Mouse (Mus musculus) limb, embryonic 10.5 days (tissue): Measurements from ENCODE around the gene Krtap4-7. TPM values are rescaled to one million over a fixed set of nuclear protein-coding genes. Genes with fewer than 3 reads are reported as not detected.
"Not testable (repeated sequence)": the region's sequence is repeated elsewhere in the genome, so short reads cannot be mapped to it uniquely, and the experiment has no call there.

Experiments used
- DNase-seq: peaks from one replicate; pipeline ENCODE4 v3.0.0-alpha.2; 2017; ENCODE audit warnings: low spot score
- H3K27ac ChIP-seq: fragments of 300-500 bp; sonication (generic); 2 replicates; pipeline ENCODE4 v1.5.1; 2016; ENCODE audit warnings: mild to moderate bottlenecking
- H3K27me3 ChIP-seq: fragments of 300-500 bp; sonication (generic); 2 replicates; pipeline ENCODE4 v1.6.1; 2016; ENCODE audit warnings: low read depth, mild to moderate bottlenecking; ENCODE audit not compliant: poor library complexity, severe bottlenecking
- H3K36me3 ChIP-seq: fragments of 300-500 bp; sonication (generic); 2 replicates; pipeline ENCODE4 v1.6.1; 2016; ENCODE audit warnings: mild to moderate bottlenecking, moderate library complexity
- H3K4me1 ChIP-seq: fragments of 300-500 bp; sonication (generic); 2 replicates; pipeline ENCODE4 v1.6.1; 2016
- H3K4me3 ChIP-seq: fragments of 300-500 bp; sonication (generic); 2 replicates; pipeline ENCODE4 v1.5.1; 2016; ENCODE audit warnings: mild to moderate bottlenecking, moderate library complexity
- H3K9me3 ChIP-seq: fragments of 300-500 bp; sonication (generic); replicated peaks from 2 replicates; pipeline ENCODE4 v1.6.1; 2016; ENCODE audit warnings: mild to moderate bottlenecking
- WGBS: fragments of 180-500 bp; shearing (Covaris S2); methylation state at CpG from one replicate; pipeline ENCODE4 v1.1.7; 2016; 5-methylcytosine and 5-hydroxymethylcytosine counted together
- polyA plus RNA-seq: library from polyadenylated mRNA; unstranded; fragments of >200 nt; fragmentation: Nextera tagmentation; extraction: Ambion mirVana; gene quantifications from 2 replicates; pipeline ENCODE4 v1.2.1, GENCODE M21; 2016

Gene Krtap4-7
- polyA plus RNA-seq = not detected in 2 replicates

DNA sequence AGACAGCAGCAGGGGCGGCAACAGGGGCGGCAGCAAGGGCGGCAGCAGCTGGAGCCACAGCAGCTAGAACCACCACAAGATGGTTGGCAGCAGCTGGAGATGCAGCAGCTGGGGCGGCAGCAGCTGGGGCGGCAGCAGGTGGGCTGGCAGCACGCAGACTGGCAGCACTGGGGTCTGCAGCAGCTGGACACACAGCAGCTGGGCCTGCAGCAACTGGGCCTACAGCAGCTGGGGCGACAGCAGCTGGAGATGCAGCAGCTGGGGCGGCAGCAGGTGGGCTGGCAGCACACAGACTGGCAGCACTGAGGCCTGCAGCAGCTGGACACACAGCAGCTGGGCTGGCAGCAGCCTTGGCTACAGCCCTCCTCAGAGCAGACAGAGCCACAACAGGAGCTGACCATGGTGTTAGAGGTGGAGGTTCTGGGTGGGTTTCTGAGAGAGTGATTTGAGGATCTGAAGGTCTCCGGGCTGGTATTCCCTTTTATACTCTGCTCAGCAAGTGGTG is at the start of gene Krtap4-7:
Gene Krtap4-7, minus strand, starts transcription at position 455 of the 505 bp plus-strand sequence.
- H3K36me3 ChIP-seq, H3K4me1 ChIP-seq, DNase-seq, H3K9me3 ChIP-seq, H3K27me3 ChIP-seq, H3K27ac ChIP-seq, H3K4me3 ChIP-seq: not testable (repeated sequence)
- 79% methylated on average over 9 of the region's 9 CpGs for WGBS

DNA sequence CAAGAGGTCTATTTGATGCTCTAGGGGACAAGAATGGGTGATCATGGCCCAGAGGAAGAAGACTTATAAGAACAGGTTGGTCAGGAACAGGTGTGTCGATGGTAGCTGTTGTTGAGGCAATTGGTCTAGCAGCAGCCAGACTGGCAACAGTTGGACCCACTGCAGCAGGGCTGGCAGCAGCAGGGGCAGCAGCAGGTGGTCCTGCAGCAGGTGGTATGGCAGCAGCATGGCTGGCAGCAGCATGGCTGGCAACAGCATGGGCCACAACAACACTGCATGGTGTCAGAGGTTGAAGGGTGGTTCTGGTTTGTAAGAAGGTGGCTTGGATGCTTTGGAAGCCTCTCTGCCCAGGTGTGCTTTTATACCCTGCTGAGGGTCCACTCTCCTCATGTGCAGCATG is 46.6 kb upstream of the Krtap4-7 start, which contains the start of gene Gm14190:
Gene Gm14190, minus strand, starts transcription at position 278 of the 400 bp plus-strand sequence.
- H3K4me3 ChIP-seq = no peak within 1 kb of the TSS
- no peaks in the 10 kb centered on the region for H3K4me1 ChIP-seq
- no peak within 1 kb of the TSS for H3K27ac ChIP-seq
- no peaks in the 10 kb centered on the region for H3K9me3 ChIP-seq
- WGBS = 80% methylated on average over 1 of the region's 1 CpGs
- no peak for DNase-seq
- no peaks in the 10 kb centered on the region for H3K36me3 ChIP-seq
- H3K27me3 ChIP-seq = no peaks in the 10 kb centered on the region

DNA sequence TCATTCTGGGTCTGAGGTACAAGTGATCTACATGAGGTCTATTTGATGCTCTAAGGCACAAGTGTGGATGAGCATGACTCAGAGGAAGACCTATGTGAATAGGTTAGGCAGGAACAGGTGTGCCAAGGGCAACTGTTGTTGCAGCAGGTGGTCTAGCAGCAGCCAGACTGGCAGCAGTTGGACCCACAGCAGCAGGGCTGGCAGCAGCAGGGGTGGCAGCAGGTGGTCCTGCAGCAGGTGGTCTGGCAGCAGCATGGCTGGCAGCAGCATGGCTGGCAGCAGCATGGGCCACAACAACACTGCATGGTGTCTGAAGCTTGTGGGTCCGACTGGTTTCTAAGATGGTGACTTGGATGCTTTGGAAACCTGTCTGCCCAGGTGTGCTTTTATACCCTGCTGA is 41.3 kb upstream of the Krtap4-7 start:
- not testable (repeated sequence) for H3K36me3 ChIP-seq, DNase-seq, H3K4me3 ChIP-seq, H3K4me1 ChIP-seq, H3K9me3 ChIP-seq, H3K27me3 ChIP-seq, H3K27ac ChIP-seq
- WGBS = 69% methylated on average over 1 of the region's 1 CpGs

DNA sequence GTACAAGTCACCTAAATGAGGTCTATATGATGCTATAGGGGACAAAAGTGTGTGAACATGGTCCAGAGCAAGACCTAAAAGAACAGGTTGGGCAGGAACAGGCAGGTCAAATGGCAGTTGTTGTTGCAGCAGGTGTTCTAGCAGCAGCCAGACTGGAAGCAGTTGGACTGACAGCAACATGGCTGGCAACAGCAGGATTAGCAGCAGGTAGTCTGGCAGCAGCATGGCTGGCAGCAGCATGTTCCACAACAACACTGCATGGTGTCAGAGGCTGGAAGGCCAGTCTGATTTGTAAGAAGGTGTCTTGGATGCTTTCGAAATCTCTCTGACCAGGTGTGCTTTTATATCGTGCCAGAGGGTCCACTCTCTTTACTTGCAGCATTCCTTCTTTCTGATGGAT is 39.6 kb upstream of the Krtap4-7 start:
- no peaks in the 10 kb centered on the region for H3K9me3 ChIP-seq
- H3K27ac ChIP-seq = no peak overlapping the region
- H3K27me3 ChIP-seq = no peaks in the 10 kb centered on the region
- no peak overlapping the region for H3K4me3 ChIP-seq
- 88% methylated on average over 2 of the region's 2 CpGs for WGBS
- DNase-seq = no peak
- H3K36me3 ChIP-seq = no peaks in the 10 kb centered on the region
- no peaks in the 10 kb centered on the region for H3K4me1 ChIP-seq

DNA sequence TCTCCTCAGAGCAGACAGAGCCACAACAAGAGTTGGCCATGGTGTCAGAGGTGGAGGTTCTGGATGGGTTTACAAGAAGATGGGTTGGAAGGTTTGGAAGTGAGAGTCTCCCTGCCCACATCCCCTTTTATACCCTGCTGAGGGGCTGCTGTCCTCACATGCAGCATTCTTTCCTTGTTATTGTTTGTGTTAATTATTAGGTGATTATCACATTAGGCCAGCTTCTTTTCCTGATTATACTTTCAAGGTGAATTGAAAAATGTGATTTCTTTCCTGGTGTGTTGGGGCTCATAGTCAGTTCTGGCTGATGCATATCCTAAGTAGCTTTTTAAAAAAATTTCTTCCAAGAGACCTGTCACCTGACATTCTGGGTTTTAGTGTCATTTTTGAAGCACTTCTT is 22.0 kb upstream of the Krtap4-7 start, which contains the start of gene Krtap4-6:
Gene Krtap4-6, minus strand, starts transcription at position 101 of the 400 bp plus-strand sequence.
- no peaks in the 10 kb centered on the region for H3K4me1 ChIP-seq
- no peak within 1 kb of the TSS for H3K4me3 ChIP-seq
- H3K9me3 ChIP-seq = no peaks in the 10 kb centered on the region
- H3K27ac ChIP-seq = no peak within 1 kb of the TSS
- DNase-seq = no peak
- H3K36me3 ChIP-seq = no peaks in the 10 kb centered on the region
- H3K27me3 ChIP-seq = no peaks in the 10 kb centered on the region

DNA sequence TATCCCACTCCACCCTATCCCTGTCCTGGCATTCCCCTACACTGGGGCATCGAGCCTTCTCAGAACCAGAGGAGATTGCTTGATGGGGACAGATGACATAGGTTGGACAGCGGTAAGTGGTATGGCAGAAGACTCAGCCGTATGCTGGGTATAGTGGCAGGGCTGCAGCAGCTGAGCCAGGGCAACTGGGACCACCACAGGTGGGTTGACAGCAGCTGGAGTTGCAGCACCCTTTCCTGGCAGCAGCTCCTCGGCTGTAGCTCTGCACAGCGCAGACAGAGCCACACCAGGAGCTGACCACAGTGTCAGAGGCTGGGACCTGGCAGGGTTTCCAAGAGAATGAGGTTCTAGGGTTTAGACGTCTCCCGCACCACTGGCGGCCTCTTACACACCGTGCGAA is 18.9 kb upstream of the Krtap4-7 start:
- DNase-seq = no peak
- no peaks in the 10 kb centered on the region for H3K9me3 ChIP-seq
- no peaks in the 10 kb centered on the region for H3K4me1 ChIP-seq
- H3K27ac ChIP-seq = no peak overlapping the region
- H3K36me3 ChIP-seq = no peaks in the 10 kb centered on the region
- 87% methylated on average over 10 of the region's 10 CpGs for WGBS
- H3K4me3 ChIP-seq = no peak overlapping the region
- H3K27me3 ChIP-seq = no peaks in the 10 kb centered on the region

DNA sequence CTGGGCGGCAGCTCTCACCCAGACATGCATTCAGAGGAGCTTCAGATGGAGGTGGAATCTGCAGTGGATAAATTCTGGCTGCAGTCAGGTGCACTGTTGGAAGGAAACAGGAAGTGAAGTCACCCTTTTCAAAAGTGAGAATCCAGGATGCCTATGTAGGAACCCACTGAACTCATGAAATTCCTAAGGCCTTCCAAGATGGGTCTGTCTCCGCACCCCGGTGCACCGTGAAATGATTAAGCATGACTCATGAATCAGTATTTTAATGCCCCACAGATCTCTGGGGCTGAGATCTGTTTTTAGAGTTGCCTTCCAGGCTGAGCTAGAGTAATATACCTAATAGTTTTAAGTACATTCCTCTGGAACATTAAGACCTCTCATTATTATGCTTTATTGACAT is 15.4 kb upstream of the Krtap4-7 start:
- Histone ChIP-seq H3K4me3 (no peak overlapping the region), H3K4me1 (no peaks in the 10 kb centered on the region)
- WGBS = 91% methylated on average over 4 of the region's 4 CpGs

DNA sequence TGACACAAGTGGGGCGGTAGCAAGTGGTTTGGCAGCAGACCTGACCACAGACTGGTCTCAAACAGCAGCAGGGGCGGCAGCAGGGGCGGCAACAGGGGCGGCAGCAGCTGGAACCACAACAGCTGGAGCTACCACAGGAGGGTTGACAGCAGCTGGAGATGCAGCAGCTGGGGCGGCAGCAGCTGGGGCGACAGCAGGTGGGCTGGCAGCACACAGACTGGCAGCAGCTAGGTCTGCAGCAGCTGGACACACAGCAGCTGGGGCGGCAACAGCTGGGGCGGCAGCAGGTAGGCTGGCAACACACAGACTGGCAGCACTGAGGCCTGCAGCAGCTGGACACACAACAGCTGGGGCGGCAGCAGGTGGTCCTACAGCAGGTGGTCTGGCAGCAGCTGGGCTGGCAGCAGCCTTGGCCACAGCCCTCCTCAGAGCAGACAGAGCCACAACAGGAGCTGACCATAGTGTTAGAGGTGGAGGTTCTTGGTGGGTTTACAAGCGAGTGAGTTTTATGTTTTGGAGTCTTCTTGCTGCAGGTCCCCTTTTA is 14.7 kb upstream of the Krtap4-7 start, which contains the start of gene Gm11563:
Gene Gm11563, minus strand, starts transcription at position 494 of the 544 bp plus-strand sequence.
- H3K36me3 ChIP-seq, H3K27ac ChIP-seq, H3K9me3 ChIP-seq, H3K4me1 ChIP-seq, DNase-seq, H3K4me3 ChIP-seq, H3K27me3 ChIP-seq: not testable (repeated sequence)
- 62% methylated on average over 10 of the region's 10 CpGs for WGBS

More for the DNA sequence above, 15.4 kb upstream of the Krtap4-7 start:
- Histone ChIP-seq H3K36me3 (no peaks in the 10 kb centered on the region), H3K9me3 (no peaks in the 10 kb centered on the region), H3K27me3 (no peaks in the 10 kb centered on the region), H3K27ac (no peak overlapping the region)
- no peak for DNase-seq

DNA sequence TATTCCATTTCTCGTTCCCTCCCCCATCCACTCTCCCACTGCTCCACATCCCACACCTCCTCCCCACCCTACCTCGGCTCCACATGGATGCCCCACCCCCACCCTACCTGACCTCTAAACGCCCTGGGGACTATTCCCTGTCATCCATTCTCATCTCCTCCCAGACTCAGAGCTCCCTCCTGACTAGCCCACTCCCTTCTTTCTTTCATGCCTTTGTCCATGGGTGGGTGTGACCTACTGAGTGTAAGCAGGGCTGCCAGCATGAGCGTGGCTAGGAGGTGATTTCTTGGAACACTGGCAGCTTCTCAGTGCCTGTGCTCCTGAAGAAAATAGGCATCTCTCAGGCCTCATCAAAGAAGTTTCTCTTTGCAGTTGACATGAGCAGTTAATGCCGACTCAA is 13.2 kb upstream of the Krtap4-7 start:
- Histone ChIP-seq H3K4me3 (no peak overlapping the region), H3K27ac (no peak overlapping the region), H3K27me3 (no peaks in the 10 kb centered on the region), H3K9me3 (no peaks in the 10 kb centered on the region), H3K36me3 (no peaks in the 10 kb centered on the region), H3K4me1 (no peaks in the 10 kb centered on the region)
- 54% methylated on average over 5 of the region's 5 CpGs for WGBS
- no peak for DNase-seq

DNA sequence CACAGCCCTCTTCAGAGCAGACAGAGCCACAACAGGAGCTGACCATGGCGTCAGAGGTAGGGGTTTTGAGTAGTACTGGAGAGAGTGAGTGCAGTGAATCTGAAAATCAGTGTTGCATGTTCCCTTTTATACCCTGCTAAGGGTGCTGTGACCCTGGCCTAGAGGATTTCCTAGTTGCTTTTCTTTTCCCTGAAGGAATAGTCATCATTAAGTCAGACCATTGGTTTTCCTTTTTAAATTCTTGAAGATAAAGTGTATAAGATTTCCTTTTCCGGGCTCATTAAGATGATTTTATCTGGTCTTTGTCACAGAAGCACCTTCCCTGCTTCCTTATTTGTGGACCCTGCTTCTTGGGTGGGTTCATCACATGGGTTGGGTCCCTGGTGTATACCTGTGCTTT is 6.2 kb upstream of the Krtap4-7 start, which contains the start of gene Gm11555:
Gene Gm11555, minus strand, starts transcription at position 101 of the 400 bp plus-strand sequence.
- 83% methylated on average over 2 of the region's 2 CpGs for WGBS
- H3K4me1 ChIP-seq = no peaks in the 10 kb centered on the region
- DNase-seq = no peak
- no peak within 1 kb of the TSS for H3K4me3 ChIP-seq
- H3K27me3 ChIP-seq = no peaks in the 10 kb centered on the region
- H3K27ac ChIP-seq = no peak within 1 kb of the TSS
- no peaks in the 10 kb centered on the region for H3K36me3 ChIP-seq
- H3K9me3 ChIP-seq = no peaks in the 10 kb centered on the region

DNA sequence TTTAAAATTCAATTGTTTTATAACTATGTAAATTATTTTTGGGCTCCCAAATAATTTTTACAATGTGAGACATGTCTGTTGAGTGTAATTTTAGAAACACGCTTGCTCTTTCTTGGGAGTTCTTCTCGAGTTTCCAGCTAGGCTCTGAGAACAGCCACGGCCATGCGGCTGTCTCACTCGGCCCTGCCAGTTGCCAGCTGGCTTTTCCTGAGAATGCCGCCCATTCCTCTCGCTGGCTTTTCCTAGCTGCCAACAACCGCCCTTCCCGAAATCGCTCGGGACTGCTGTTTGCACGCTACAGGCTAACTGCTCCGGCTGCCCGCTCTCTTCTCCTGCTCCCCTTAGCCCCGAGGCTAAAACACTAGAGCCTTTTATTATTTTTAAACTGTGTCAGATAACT is 2.6 kb upstream of the Krtap4-7 start:
- DNase-seq = no peak
- Histone ChIP-seq H3K27ac (no peak overlapping the region), H3K27me3 (no peaks in the 10 kb centered on the region), H3K9me3 (no peaks in the 10 kb centered on the region), H3K4me3 (no peak overlapping the region), H3K4me1 (no peaks in the 10 kb centered on the region), H3K36me3 (no peaks in the 10 kb centered on the region)
- 89% methylated on average over 15 of the region's 15 CpGs for WGBS

DNA sequence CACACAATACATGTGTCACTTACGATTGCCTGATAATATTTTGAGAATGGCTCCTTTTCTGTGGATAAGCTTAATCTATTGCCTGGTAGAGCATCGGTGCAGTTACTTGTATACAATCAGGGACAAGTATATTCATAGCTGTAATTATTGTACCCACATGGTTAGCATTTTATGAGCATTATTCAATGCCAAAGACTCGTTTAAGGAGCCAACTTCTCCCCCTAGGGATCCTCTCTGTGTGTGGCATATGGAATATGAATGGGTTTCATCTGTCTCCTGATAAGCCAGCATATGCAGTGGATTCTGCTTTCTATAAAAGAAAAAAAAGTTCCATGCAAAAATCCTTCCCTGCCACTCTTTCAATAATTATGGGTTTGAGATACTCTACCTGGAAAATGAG is 462 bp upstream of the Krtap4-7 start:
- no peaks in the 10 kb centered on the region for H3K9me3 ChIP-seq
- DNase-seq = no peak
- H3K36me3 ChIP-seq = no peaks in the 10 kb centered on the region
- no peak overlapping the region for H3K4me3 ChIP-seq
- WGBS = 75% methylated on average over 3 of the region's 3 CpGs
- H3K27me3 ChIP-seq = no peaks in the 10 kb centered on the region
- peaks cover 4% of the 10 kb centered on the region; the same call in 1 of the 2 replicates for H3K4me1 ChIP-seq
- no peak overlapping the region for H3K27ac ChIP-seq

DNA sequence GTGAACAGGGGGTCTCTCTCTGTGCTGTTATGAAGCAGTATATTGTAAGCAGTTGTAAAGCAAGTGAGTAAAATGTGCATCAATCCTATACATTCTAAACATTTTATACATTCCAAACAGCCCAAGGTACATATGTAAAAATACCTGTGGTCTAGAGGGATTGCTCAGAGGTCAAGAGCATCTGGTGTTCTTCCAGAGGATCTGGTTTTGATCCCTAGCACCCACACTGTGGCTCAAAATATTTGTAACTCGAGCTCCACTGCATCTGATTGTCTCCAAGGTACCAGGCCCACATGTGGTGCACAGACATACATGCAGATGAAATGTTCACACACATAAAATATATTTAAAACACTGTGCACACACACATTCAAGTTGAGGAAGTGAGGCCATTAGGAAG is 3.0 kb downstream of the Krtap4-7 start:
- Histone ChIP-seq H3K9me3 (no peaks in the 10 kb centered on the region), H3K4me3 (no peak overlapping the region), H3K4me1 (peaks cover 4% of the 10 kb centered on the region; the same call in 1 of the 2 replicates), H3K36me3 (no peaks in the 10 kb centered on the region), H3K27me3 (no peaks in the 10 kb centered on the region), H3K27ac (no peak overlapping the region)
- no peak for DNase-seq
- WGBS = 50% methylated on average over 1 of the region's 1 CpGs

DNA sequence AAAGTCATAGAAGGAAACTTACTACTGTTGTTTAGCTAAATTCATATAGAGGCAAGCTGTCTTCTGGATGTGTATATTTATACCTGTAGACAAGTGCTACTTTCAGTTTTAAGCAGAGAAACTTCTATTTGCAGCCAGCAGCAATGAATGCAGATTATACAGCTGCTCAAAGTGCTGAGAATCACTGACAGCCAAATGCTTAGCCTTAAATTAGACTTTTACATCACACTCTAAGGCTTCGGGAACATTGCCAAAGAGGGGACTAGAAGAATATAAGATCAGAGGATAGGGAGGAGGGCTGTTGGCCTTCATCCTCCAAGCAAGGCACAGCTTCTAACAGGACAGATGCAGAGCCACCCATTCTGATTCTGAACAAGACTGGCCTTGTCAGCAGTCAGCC is 6.8 kb downstream of the Krtap4-7 start:
- Histone ChIP-seq H3K4me1 (peaks cover 6% of the 10 kb centered on the region), H3K27me3 (no peaks in the 10 kb centered on the region), H3K9me3 (no peaks in the 10 kb centered on the region), H3K36me3 (no peaks in the 10 kb centered on the region), H3K27ac (no peak overlapping the region), H3K4me3 (no peak overlapping the region)
- WGBS = 81% methylated on average over 1 of the region's 1 CpGs
- no peak for DNase-seq
